Mouse (Mus musculus): ENCODE results near the gene Atp1a1.

Atp1a1 gene

GRCm38 (mm10) chr3:101611813-101612491 is 7.5 kb upstream of the Atp1a1 start:
- DNase-seq (ENCODE audit: low spot score in 2 of 2), result no peak

- no peak for DNase-seq (ENCODE audit: low spot score in 2 of 2)
Observed at GRCm38 (mm10) chr3:101611012-101611812, 6.7 kb upstream of the Atp1a1 start.

GRCm38 (mm10) chr3:101609302-101609701 is 4.8 kb upstream of the Atp1a1 start:
- DNase-seq (ENCODE audit: low spot score in 2 of 2), result no peak

- DNase-seq (ENCODE audit: low spot score in 2 of 2), result no peak
Observed at GRCm38 (mm10) chr3:101606861-101607455, 2.5 kb upstream of the Atp1a1 start.

- DNase-seq (ENCODE audit: low spot score in 2 of 2), result no peak
Observed at GRCm38 (mm10) chr3:101605721-101606120, 1.2 kb upstream of the Atp1a1 start.

- DNase-seq (ENCODE audit: low spot score in 2 of 2), result no peak
Observed at GRCm38 (mm10) chr3:101605291-101605690, 807 bp upstream of the Atp1a1 start.

GRCm38 (mm10) chr3:101603661-101604549 is 579 bp downstream of the Atp1a1 start:
- DNase-seq (ENCODE audit: low spot score in 2 of 2), result peak in 1 of 2 experiments; percentile 61

- DNase-seq (ENCODE audit: low spot score in 2 of 2), result no peak
Observed at GRCm38 (mm10) chr3:101603194-101603593, 1.3 kb downstream of the Atp1a1 start.

- no peak for DNase-seq (ENCODE audit: low spot score in 2 of 2)
Observed at GRCm38 (mm10) chr3:101602511-101603055, 1.9 kb downstream of the Atp1a1 start.

GRCm38 (mm10) chr3:101601687-101602086 is 2.8 kb downstream of the Atp1a1 start:
- no peak for DNase-seq (ENCODE audit: low spot score in 2 of 2)

GRCm38 (mm10) chr3:101601003-101601525 is 3.4 kb downstream of the Atp1a1 start:
- no peak for DNase-seq (ENCODE audit: low spot score in 2 of 2)

- no peak for DNase-seq (ENCODE audit: low spot score in 2 of 2)
Observed at GRCm38 (mm10) chr3:101599920-101600741, 4.4 kb downstream of the Atp1a1 start.

GRCm38 (mm10) chr3:101599191-101599919 is 5.1 kb downstream of the Atp1a1 start:
- no peak for DNase-seq (ENCODE audit: low spot score in 2 of 2)

- no peak for DNase-seq (ENCODE audit: low spot score in 2 of 2)
Observed at GRCm38 (mm10) chr3:101598231-101598905, 6.1 kb downstream of the Atp1a1 start.

- no peak for DNase-seq (ENCODE audit: low spot score in 2 of 2)
Observed at GRCm38 (mm10) chr3:101597317-101598096, 7.0 kb downstream of the Atp1a1 start.

GRCm38 (mm10) chr3:101596686-101597085 is 7.8 kb downstream of the Atp1a1 start:
- no peak for DNase-seq (ENCODE audit: low spot score in 2 of 2)

GRCm38 (mm10) chr3:101595866-101596630 is 8.4 kb downstream of the Atp1a1 start:
- peak; percentile 76 to 84 for DNase-seq (ENCODE audit: low spot score in 2 of 2)

Data from right cerebral cortex, postnatal 36 days (tissue).